Mouse (Mus musculus) MEL (cell line): ENCODE measurements around the gene Gm20388. TPM values are rescaled to one million over a fixed set of nuclear protein-coding genes. Genes with fewer than 3 reads are reported as not detected.
A peak's percentile ranks its signal among the peaks of the same experiment; 100 is the strongest.

ENCODE experiments used
- DNase-seq: peaks from one replicate; pipeline ENCODE4 v3.0.0; 2011; ENCODE audit warnings: low read depth, low spot score
- H3K27ac ChIP-seq: 2 replicates; pipeline ENCODE4 v1.5.1; 2012; ENCODE audit warnings: low read depth, mild to moderate bottlenecking, control low read depth, low read length, moderate library complexity; ENCODE audit not compliant: control insufficient read depth
- H3K27me3 ChIP-seq, 2 experiments: fragments of 150-350 bp in 1 of 2; sonication (generic) in 1 of 2; 2 replicates each; pipeline ENCODE4 v1.6.1; 2012; ENCODE audit warnings: low read length in 2 of 2, mild to moderate bottlenecking in 2 of 2, improper control_type of control experiment in 1 of 2, moderate library complexity in 1 of 2; ENCODE audit not compliant: insufficient read depth in 2 of 2, control insufficient read depth in 1 of 2
- H3K36me3 ChIP-seq, 2 experiments: 2 replicates each; pipeline ENCODE4 v1.6.1; 2012 to 2014; ENCODE audit warnings: low read length in 2 of 2, improper control_type of control experiment in 1 of 2, inconsistent platforms in 1 of 2, mild to moderate bottlenecking in 1 of 2; ENCODE audit not compliant: insufficient read depth in 2 of 2, control insufficient read depth in 1 of 2
- H3K4me1 ChIP-seq, 2 experiments: fragments of 150-350 bp in 1 of 2; sonication (generic) in 1 of 2; 2 replicates each; pipeline ENCODE4 v1.6.1; 2012; ENCODE audit warnings: low read length in 2 of 2, improper control_type of control experiment in 1 of 2, mild to moderate bottlenecking in 1 of 2; ENCODE audit not compliant: insufficient read depth in 2 of 2, control insufficient read depth in 1 of 2
- H3K4me3 ChIP-seq, 2 experiments: fragments of 150-350 bp in 1 of 2; sonication (generic) in 1 of 2; 2 replicates each; pipeline ENCODE4 v1.5.1; 2012; ENCODE audit warnings: low read depth in 2 of 2, low read length in 2 of 2, mild to moderate bottlenecking in 2 of 2, moderate library complexity in 2 of 2, control low read depth in 1 of 2, improper control_type of control experiment in 1 of 2; ENCODE audit not compliant: control insufficient read depth in 1 of 2, insufficient read depth in 1 of 2
- H3K79me2 ChIP-seq: 2 replicates; pipeline ENCODE4 v1.6.1; 2012; ENCODE audit warnings: mild to moderate bottlenecking, low read length, moderate library complexity; ENCODE audit not compliant: control insufficient read depth, poor library complexity, insufficient read depth
- H3K9ac ChIP-seq: 2 replicates; pipeline ENCODE4 v1.6.1; 2012; ENCODE audit warnings: low read depth, mild to moderate bottlenecking, control low read depth, low read length, moderate library complexity; ENCODE audit not compliant: control insufficient read depth, poor library complexity, severe bottlenecking
- H3K9me3 ChIP-seq: fragments of 150-350 bp; sonication (generic); replicated peaks from 2 replicates; pipeline ENCODE4 v1.6.1; 2012; ENCODE audit warnings: mild to moderate bottlenecking, low read length, improper control_type of control experiment, moderate library complexity; ENCODE audit not compliant: insufficient read depth
- BHLHE40 ChIP-seq: IDR thresholded peaks from 2 replicates; pipeline ENCODE4 v1.6.1; 2012; ENCODE audit warnings: low read depth, mild to moderate bottlenecking, inconsistent platforms, low read length, improper control_type of control experiment, borderline replicate concordance
- CHD1 ChIP-seq: IDR thresholded peaks from 2 replicates; pipeline ENCODE4 v1.6.1; 2012; ENCODE audit warnings: low read depth, mild to moderate bottlenecking, inconsistent platforms, low read length, improper control_type of control experiment
- CHD2 ChIP-seq: IDR thresholded peaks from 2 replicates; pipeline ENCODE4 v1.6.1; 2011; ENCODE audit warnings: low read length, improper control_type of control experiment
- ELF1 ChIP-seq: IDR thresholded peaks from 2 replicates; pipeline ENCODE4 v1.6.1; 2014; ENCODE audit warnings: low read depth, mild to moderate bottlenecking, inconsistent platforms, low read length, improper control_type of control experiment, moderate library complexity
- EP300 ChIP-seq, 2 experiments: IDR thresholded peaks; 2 replicates each; pipeline ENCODE4 v1.6.1; 2011; ENCODE audit warnings: improper control_type of control experiment in 2 of 2, low read length in 2 of 2, low read depth in 1 of 2, mild to moderate bottlenecking in 1 of 2
- ETS1 ChIP-seq: IDR thresholded peaks from 2 replicates; pipeline ENCODE4 v1.6.1; 2012; ENCODE audit warnings: low read depth, mild to moderate bottlenecking, inconsistent platforms, low read length, improper control_type of control experiment, moderate library complexity
- GABPA ChIP-seq: IDR thresholded peaks from 2 replicates; pipeline ENCODE4 v1.6.1; 2012; ENCODE audit warnings: low read depth, mild to moderate bottlenecking, inconsistent platforms, low read length, improper control_type of control experiment, moderate library complexity
- JUND ChIP-seq: IDR thresholded peaks from 2 replicates; pipeline ENCODE4 v1.6.1; 2011; ENCODE audit warnings: low read depth, mild to moderate bottlenecking, improper control_type of control experiment, low read length
- KAT2A ChIP-seq: conservative IDR thresholded peaks from 2 replicates; pipeline ENCODE4 v1.6.1; 2012; ENCODE audit warnings: low read depth, low read length, improper control_type of control experiment, inconsistent platforms
- MAFK ChIP-seq: IDR thresholded peaks from 2 replicates; pipeline ENCODE4 v1.6.1; 2011; ENCODE audit warnings: low read depth, mild to moderate bottlenecking, low read length, improper control_type of control experiment, borderline replicate concordance
- MAX ChIP-seq: IDR thresholded peaks from 2 replicates; pipeline ENCODE4 v1.6.1; 2011; ENCODE audit warnings: low read length, improper control_type of control experiment
- MAZ ChIP-seq: IDR thresholded peaks from 2 replicates; pipeline ENCODE4 v1.6.1; 2012; ENCODE audit warnings: low read depth, mild to moderate bottlenecking, inconsistent platforms, low read length, improper control_type of control experiment
- MXI1 ChIP-seq: IDR thresholded peaks from 2 replicates; pipeline ENCODE4 v1.6.1; 2011; ENCODE audit warnings: mild to moderate bottlenecking, low read depth, low read length, improper control_type of control experiment
- MYB ChIP-seq: IDR thresholded peaks from 2 replicates; pipeline ENCODE4 v1.6.1; 2011; ENCODE audit warnings: mild to moderate bottlenecking, low read depth, low read length, improper control_type of control experiment
- MYC ChIP-seq: IDR thresholded peaks from 2 replicates; pipeline ENCODE4 v1.6.1; 2011; ENCODE audit warnings: low read depth, mild to moderate bottlenecking, low read length, improper control_type of control experiment, moderate library complexity
- NELFE ChIP-seq: IDR thresholded peaks from 2 replicates; pipeline ENCODE4 v1.6.1; 2011; ENCODE audit warnings: low read depth, low read length, improper control_type of control experiment
- POLR2A ChIP-seq, 2 experiments: IDR thresholded peaks; 2 replicates each; pipeline ENCODE4 v1.6.1; 2011 to 2012; ENCODE audit warnings: low read length in 2 of 2, mild to moderate bottlenecking in 2 of 2, control low read depth in 1 of 2, improper control_type of control experiment in 1 of 2, low read depth in 1 of 2, moderate library complexity in 1 of 2; ENCODE audit not compliant: control insufficient read depth in 1 of 2, insufficient read depth in 1 of 2, poor library complexity in 1 of 2
- POLR2AphosphoS2 ChIP-seq: IDR thresholded peaks from 2 replicates; pipeline ENCODE4 v1.6.1; 2011; ENCODE audit warnings: low read length, improper control_type of control experiment
- POLR2AphosphoS5 ChIP-seq: IDR thresholded peaks from 2 replicates; pipeline ENCODE4 v1.6.1; 2012; ENCODE audit warnings: low read depth, borderline replicate concordance, mild to moderate bottlenecking, inconsistent platforms, low read length, moderate library complexity, mixed read lengths
- RAD21 ChIP-seq: IDR thresholded peaks from 2 replicates; pipeline ENCODE4 v1.6.1; 2011; ENCODE audit warnings: mild to moderate bottlenecking, low read depth, low read length, improper control_type of control experiment
- SIN3A ChIP-seq: IDR thresholded peaks from 2 replicates; pipeline ENCODE4 v1.6.1; 2012; ENCODE audit warnings: low read length, improper control_type of control experiment, inconsistent platforms
- TAL1 ChIP-seq: IDR thresholded peaks from 2 replicates; pipeline ENCODE4 v1.6.1; 2012; ENCODE audit warnings: mild to moderate bottlenecking, inconsistent platforms, low read length, moderate library complexity, mixed read lengths
- TBP ChIP-seq: IDR thresholded peaks from 2 replicates; pipeline ENCODE4 v1.8.0; 2011; ENCODE audit warnings: low read depth, low read length, improper control_type of control experiment
- TCF12 ChIP-seq: IDR thresholded peaks from 2 replicates; pipeline ENCODE4 v1.6.1; 2014; ENCODE audit warnings: low read depth, mild to moderate bottlenecking, inconsistent platforms, low read length, improper control_type of control experiment, moderate library complexity
- UBTF ChIP-seq: IDR thresholded peaks from 2 replicates; pipeline ENCODE4 v1.6.1; 2012; ENCODE audit warnings: low read depth, mild to moderate bottlenecking, inconsistent platforms, low read length, improper control_type of control experiment, moderate library complexity, borderline replicate concordance; ENCODE audit not compliant: insufficient read depth
- ZKSCAN1 ChIP-seq: IDR thresholded peaks from 2 replicates; pipeline ENCODE4 v1.6.1; 2012; ENCODE audit warnings: low read depth, mild to moderate bottlenecking, inconsistent platforms, low read length, improper control_type of control experiment, moderate library complexity
- ZNF384 ChIP-seq: IDR thresholded peaks from 2 replicates; pipeline ENCODE4 v1.6.1; 2012; ENCODE audit warnings: low read depth, mild to moderate bottlenecking, inconsistent platforms, low read length, improper control_type of control experiment
- polyA plus RNA-seq, 2 experiments: library from polyadenylated mRNA; stranded (reverse) in 1 of 2; unstranded in 1 of 2; fragments of >175 nt in 1 of 2; fragments of >200 nt in 1 of 2; gene quantifications; 2 replicates each; pipeline versions ENCODE4 v1.2.1 to v1.2.4; 2012; ENCODE audit warnings: low replicate concordance in 2 of 2, low read depth in 1 of 2; ENCODE audit not compliant: insufficient read length in 2 of 2, insufficient read depth in 1 of 2, missing spikeins in 1 of 2
- total RNA-seq: library from RNA; depleted of rRNA; stranded (reverse); fragments of 300-350 nt; gene quantifications from 2 replicates; pipeline ENCODE4 v1.2.3, GENCODE M21; 2012

Gm20388 gene
- total and polyA plus RNA-seq, 3 experiments = 11.1 to 17.8 TPM; not detected in 1

GRCm38 (mm10) chr8:122407678-122408077, 2497.0 kb downstream of the Gm20388 start:
- no peak for DNase-seq
- peaks cover 2 to 6% of the 10 kb centered on the region in 2 experiments for H3K4me1 ChIP-seq
- peaks cover 0 to 26% of the 10 kb centered on the region in 2 experiments; a peak in 3 of 4 replicates for H3K36me3 ChIP-seq
- TF ChIP-seq MYC (no peak), NELFE (no peak), MAX (no peak), BHLHE40 (no peak), ZNF384 (no peak)
- H3K4me3 ChIP-seq = no peak overlapping the region
- H3K79me2 ChIP-seq = no peaks in the 10 kb centered on the region
- H3K27me3 ChIP-seq = no peaks in the 10 kb centered on the region
- no peak overlapping the region for H3K27ac ChIP-seq
- no peak overlapping the region for H3K9ac ChIP-seq
- H3K9me3 ChIP-seq = no peaks in the 10 kb centered on the region

DNA sequence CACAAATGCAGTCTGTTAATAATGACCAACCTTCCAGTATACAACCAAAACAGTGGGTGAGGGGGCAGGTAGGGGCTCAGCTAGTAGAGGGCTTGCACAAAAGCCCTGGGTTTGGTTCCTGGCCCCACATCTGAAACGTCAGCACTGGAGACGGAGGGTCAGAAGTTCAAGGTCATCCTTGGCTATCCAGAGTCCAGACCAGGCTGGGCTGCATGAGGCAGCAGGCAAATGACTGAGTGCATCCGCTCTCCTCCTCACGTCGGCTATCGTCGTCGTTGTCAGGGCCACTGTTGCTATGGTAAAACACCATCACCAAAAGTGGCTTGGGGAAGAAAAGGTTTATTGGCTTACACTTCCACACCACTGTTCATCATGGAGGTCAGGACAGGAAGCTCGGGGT, 2503.7 kb downstream of the Gm20388 start:
- Histone ChIP-seq H3K4me1 (peaks cover 8 to 13% of the 10 kb centered on the region in 2 experiments), H3K36me3 (peaks cover 15 to 19% of the 10 kb centered on the region in 2 experiments), H3K27ac (no peak overlapping the region), H3K9me3 (no peaks in the 10 kb centered on the region), H3K9ac (no peak overlapping the region), H3K79me2 (no peaks in the 10 kb centered on the region), H3K27me3 (no peaks in the 10 kb centered on the region), H3K4me3 (no peak overlapping the region)
- DNase-seq = no peak
- TF ChIP-seq ZKSCAN1 (no peak), POLR2AphosphoS5 (no peak), UBTF (no peak), JUND (no peak), TAL1 (no peak), RAD21 (no peak), POLR2AphosphoS2 (no peak), MXI1 (no peak), TBP (no peak), CHD2 (no peak)

DNA sequence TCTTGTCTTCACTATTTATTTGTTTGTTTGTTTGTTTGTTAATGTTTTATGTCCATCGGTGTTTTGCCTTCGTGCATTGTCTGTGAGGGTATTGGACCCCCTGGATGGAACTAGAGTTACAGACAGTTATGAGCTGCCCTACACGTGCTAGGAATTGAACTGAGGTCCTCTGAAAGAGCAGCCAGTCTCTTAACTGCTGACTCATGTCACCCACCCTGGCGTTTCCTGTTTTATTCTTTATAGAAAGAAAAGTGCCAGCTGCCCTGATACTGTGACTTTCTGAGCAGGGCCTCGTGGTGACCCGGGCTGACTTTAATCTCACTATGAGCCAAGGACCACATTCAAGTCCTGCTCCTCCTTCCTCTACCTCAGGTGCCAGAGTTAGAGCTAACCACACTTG, 2504.9 kb downstream of the Gm20388 start:
- H3K4me3 ChIP-seq = no peak overlapping the region
- H3K9ac ChIP-seq = no peak overlapping the region; the same call in 1 of the 2 replicates
- H3K36me3 ChIP-seq = peaks cover 14 to 15% of the 10 kb centered on the region in 2 experiments
- H3K9me3 ChIP-seq = no peaks in the 10 kb centered on the region
- peaks cover 8 to 13% of the 10 kb centered on the region in 2 experiments for H3K4me1 ChIP-seq
- H3K79me2 ChIP-seq = no peaks in the 10 kb centered on the region
- H3K27ac ChIP-seq = peak overlapping the region; percentile 50
- DNase-seq = peak; percentile 72
- H3K27me3 ChIP-seq = no peaks in the 10 kb centered on the region
- TF ChIP-seq EP300 (IDR thresholded peaks at IDR 0.05; ENCODE audit: low read depth in 1 of 2, low read length in 2 of 2) = peak; percentile 58 to 59; a peak in 3 of 4 replicates
- peak; percentile 78; the same call in 1 of the 2 replicates for TF ChIP-seq MAFK
- no peak for TF ChIP-seq MYB
- TF ChIP-seq POLR2A (IDR thresholded peaks at IDR 0.05; ENCODE audit: control insufficient read depth in 1 of 2, insufficient read depth in 1 of 2, low read depth in 1 of 2, low read length in 2 of 2, poor library complexity in 1 of 2) = 0 out of 4 replicates have a peak, but pooled peaks of 1 of the 2 experiments have one; percentile 22
- peak; percentile 61; the same call in 1 of the 2 replicates for TF ChIP-seq BHLHE40
- no peak for TF ChIP-seq MAZ
- peak; percentile 82 for TF ChIP-seq ETS1
- peak; percentile 69 for TF ChIP-seq SIN3A
- 0 out of 2 replicates have a peak, but pooled peaks have one; percentile 9 for TF ChIP-seq TCF12
- TF ChIP-seq CHD1 = no peak
- TF ChIP-seq NELFE = no peak
- TF ChIP-seq GABPA = peak; percentile 65; the same call in 1 of the 2 replicates
- no peak for TF ChIP-seq ELF1
- no peak for TF ChIP-seq KAT2A
- TF ChIP-seq UBTF = no peak
- 0 out of 2 replicates have a peak, but pooled peaks have one; percentile 13 for TF ChIP-seq TBP
- TF ChIP-seq MXI1 = peak; percentile 85
